Mouse (Mus musculus): ENCODE measurements around the gene Pdgfra. TPM values are rescaled to one million over a fixed set of nuclear protein-coding genes. Genes with fewer than 3 reads are reported as not detected.
A peak's percentile ranks its signal among the peaks of the same experiment; 100 is the strongest.

Pdgfra gene
- total RNA-seq, 2 experiments from 2014 or later: 0.08 TPM; not detected in 1

GRCm38 (mm10) chr5:75200366-75200724, 48.3 kb downstream of the Pdgfra start:
- ATAC-seq (replicated peaks; ENCODE audit: poor library complexity): no peak

GRCm38 (mm10) chr5:75207905-75208304, 55.8 kb downstream of the Pdgfra start:
- no peak; the same call in 1 of the 2 replicates for ATAC-seq (replicated peaks; ENCODE audit: poor library complexity)

- peak; percentile 80 for ATAC-seq (replicated peaks; ENCODE audit: poor library complexity)
These were observed 57.9 kb downstream of the Pdgfra start for GRCm38 (mm10) chr5:75209966-75210365.

- ATAC-seq (replicated peaks; ENCODE audit: poor library complexity): peak; percentile 52; the same call in 1 of the 2 replicates
These were observed 62.4 kb downstream of the Pdgfra start for GRCm38 (mm10) chr5:75214520-75214919.

GRCm38 (mm10) chr5:75214929-75215328, 62.8 kb downstream of the Pdgfra start:
- no peak for ATAC-seq (replicated peaks; ENCODE audit: poor library complexity)

GRCm38 (mm10) chr5:75215678-75216256, 63.7 kb downstream of the Pdgfra start:
- ATAC-seq (replicated peaks; ENCODE audit: poor library complexity): no peak

GRCm38 (mm10) chr5:75221610-75222009, 69.5 kb downstream of the Pdgfra start:
- peak; percentile 31; the same call in 1 of the 2 replicates for ATAC-seq (replicated peaks; ENCODE audit: poor library complexity)

- ATAC-seq (replicated peaks; ENCODE audit: poor library complexity): no peak
These were observed 70.6 kb downstream of the Pdgfra start for GRCm38 (mm10) chr5:75222491-75223265.

- ATAC-seq (replicated peaks; ENCODE audit: poor library complexity): peak; percentile 77
These were observed 86.3 kb downstream of the Pdgfra start for GRCm38 (mm10) chr5:75238363-75238762.

GRCm38 (mm10) chr5:75238928-75239777, 87.1 kb downstream of the Pdgfra start:
- no peak for ATAC-seq (replicated peaks; ENCODE audit: poor library complexity)

- no peak for ATAC-seq (replicated peaks; ENCODE audit: poor library complexity)
These were observed 95.1 kb downstream of the Pdgfra start for GRCm38 (mm10) chr5:75247070-75247740.

Other genes starting within 250 kb of the Pdgfra start
- gene Chic2, start 107.5 kb upstream of the Pdgfra start, total RNA-seq (2015): 49.1 and 57.3 TPM in 2 replicates
- gene Chic2, start 107.5 kb upstream of the Pdgfra start, total RNA-seq (2017): 33.8 and 34.5 TPM in 2 replicates
- gene Gsx2, start 76.7 kb upstream of the Pdgfra start, total RNA-seq (2015): not detected in 2 replicates
- not detected in 2 replicates for gene Gsx2, start 76.7 kb upstream of the Pdgfra start, total RNA-seq (2017)